Mouse (Mus musculus) heart, postnatal 0 days (tissue): ENCODE measurements at regions not wholly inside any gene's neighbourhood (a gene's known extent, or its start where the extent isn't known, plus 50 kb on each side); places are given as distances from the start of the nearest gene placed in this dataset.

ENCODE experiments used
- CTCF ChIP-seq: IDR thresholded peaks from 2 replicates; pipeline ENCODE4 v1.5.1; 2016; ENCODE audit warnings: antibody characterized with exemption, control low read depth, low read depth
- EP300 ChIP-seq: IDR thresholded peaks from 2 replicates; pipeline ENCODE4 v1.6.1; 2016; ENCODE audit warnings: antibody characterized with exemption, low read depth

DNA sequence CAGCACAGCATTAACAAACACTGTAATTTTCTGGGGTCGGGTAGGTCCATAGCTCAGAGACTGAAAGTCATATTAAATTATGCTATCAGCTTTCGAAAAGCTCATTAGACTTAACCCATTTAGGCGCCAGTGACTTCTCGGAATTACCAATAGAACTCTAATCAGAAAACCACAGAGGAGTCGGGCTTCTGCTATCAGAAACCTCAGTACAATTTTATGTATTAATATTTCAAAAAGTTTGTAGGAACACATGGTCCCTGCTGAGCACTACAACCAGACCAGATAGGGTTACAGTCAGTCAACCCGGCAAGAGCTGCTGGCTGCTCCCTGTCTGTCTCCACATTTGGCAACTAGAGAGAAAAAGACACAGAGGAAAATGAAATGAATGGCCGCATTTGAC, 647.3 kb upstream of the Pabpc4l start:
- TF ChIP-seq CTCF, result no peak
- TF ChIP-seq EP300, result no peak
